Mouse (Mus musculus) frontal cortex, postnatal 36 days (tissue): ENCODE measurements around the gene Aars2.
A peak's percentile ranks its signal among the peaks of the same experiment; 100 is the strongest.

Experiments used
- DNase-seq, 2 experiments: peaks; one replicate each; pipeline ENCODE4 v3.0.0; 2022; ENCODE audit warnings: low spot score in 2 of 2

The Aars2 gene

GRCm38 (mm10) chr17:45542129-45542528 is 35.5 kb downstream of the Aars2 start:
- DNase-seq = no peak

GRCm38 (mm10) chr17:45542705-45543104 is 36.1 kb downstream of the Aars2 start:
- no peak for DNase-seq

- DNase-seq = no peak
These were observed 36.5 kb downstream of the Aars2 start for GRCm38 (mm10) chr17:45543115-45543514.

GRCm38 (mm10) chr17:45544001-45544872 is 37.6 kb downstream of the Aars2 start:
- no peak for DNase-seq

- DNase-seq = no peak
These were observed 38.2 kb downstream of the Aars2 start for GRCm38 (mm10) chr17:45544873-45545277.

GRCm38 (mm10) chr17:45545278-45545961 is 38.8 kb downstream of the Aars2 start:
- no peak for DNase-seq

GRCm38 (mm10) chr17:45546941-45547340 is 40.3 kb downstream of the Aars2 start:
- no peak for DNase-seq

GRCm38 (mm10) chr17:45547461-45548190 is 41.0 kb downstream of the Aars2 start:
- no peak for DNase-seq

- DNase-seq = no peak
These were observed 42.2 kb downstream of the Aars2 start for GRCm38 (mm10) chr17:45548541-45549512.

GRCm38 (mm10) chr17:45549617-45550181 is 43.1 kb downstream of the Aars2 start, which contains the start of gene Tmem151b:
Gene Tmem151b, minus strand, starts transcription at chr17:45549677.
- DNase-seq = no peak

GRCm38 (mm10) chr17:45550253-45550652 is 43.6 kb downstream of the Aars2 start:
- no peak for DNase-seq

GRCm38 (mm10) chr17:45551249-45551796 is 44.7 kb downstream of the Aars2 start:
- no peak for DNase-seq

- peak; percentile 82 to 90 for DNase-seq
These were observed 45.3 kb downstream of the Aars2 start for GRCm38 (mm10) chr17:45551816-45552451.

- DNase-seq = no peak
These were observed 46.4 kb downstream of the Aars2 start for GRCm38 (mm10) chr17:45553065-45553464.

- DNase-seq = no peak
These were observed 47.8 kb downstream of the Aars2 start for GRCm38 (mm10) chr17:45554420-45554819.

- DNase-seq = peak; percentile 88 to 90
These were observed 48.9 kb downstream of the Aars2 start, which contains the start of gene Nfkbie for GRCm38 (mm10) chr17:45555452-45556106. Gene Nfkbie, plus strand, starts transcription at chr17:45555703.

GRCm38 (mm10) chr17:45556107-45556489 is 49.5 kb downstream of the Aars2 start:
- DNase-seq = no peak

GRCm38 (mm10) chr17:45556514-45557245 is 50.0 kb downstream of the Aars2 start:
- DNase-seq = no peak
